Comparison of ENCODE assay signal across 10 mouse cellular contexts in the genomic region with DNA sequence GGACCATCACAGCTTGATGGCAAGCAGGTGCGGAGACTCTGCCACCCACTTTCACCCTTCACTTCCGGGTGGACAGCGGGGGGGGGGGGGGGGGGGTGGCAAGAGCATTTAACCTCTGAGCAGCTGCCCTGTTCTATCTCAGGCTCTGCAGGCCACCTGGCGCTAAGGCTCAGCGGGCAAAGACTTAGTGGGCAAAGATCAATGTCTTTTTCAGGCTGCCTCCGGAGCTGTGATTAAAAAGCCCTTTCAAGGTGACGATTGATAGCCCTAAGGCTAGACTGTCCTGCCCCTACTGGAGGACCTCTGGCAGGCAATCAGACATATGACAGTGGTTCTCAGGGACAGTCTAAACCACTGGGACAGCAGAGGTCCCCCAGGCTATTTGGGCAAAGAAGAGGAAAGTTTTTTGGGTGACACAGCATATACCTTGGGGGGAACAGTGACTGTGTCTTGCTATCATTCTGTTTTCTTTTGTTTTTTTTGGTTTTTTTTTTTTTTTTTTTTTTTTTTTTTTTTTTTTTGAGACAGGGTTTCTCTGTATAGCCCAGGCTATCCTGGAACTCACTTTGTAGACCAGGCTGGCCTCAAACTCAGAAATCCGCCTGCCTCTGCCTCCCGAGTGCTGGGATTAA. TPM values are rescaled to one million over a fixed set of nuclear protein-coding genes. Genes with fewer than 3 reads are reported as not detected.
A peak's percentile ranks its signal among the peaks of the same experiment; 100 is the strongest.
DNase-seq lines count a peak whose midpoint lies in the region; ATAC-seq and TF ChIP-seq lines count a peak whose summit lies in the region.
"Had no signal": no experiment of that assay in that cellular context is flagged by ENCODE, and none has a peak within 500 bp of the region (broad histone marks: within the 10 kb centered on the region; RNA-seq: fewer than 3 reads in every experiment).

No protein-coding gene starts in this region.

- TF ChIP-seq RAD21 in MEL (IDR thresholded peaks at IDR 0.05; ENCODE audit: low read depth, low read length), result no peak

- peak; percentile 51 for ATAC-seq in megakaryocyte progenitor cell, adult 5-6 weeks (replicated peaks; ENCODE audit: poor library complexity)

- no peaks in the 10 kb centered on the region for H3K9me3 ChIP-seq in MEL (replicated peaks; ENCODE audit: insufficient read depth, low read length)
- H3K9me3 ChIP-seq in hindbrain, embryonic 10.5 days, result no peaks in the 10 kb centered on the region

- TF ChIP-seq CTCF in MEL (IDR thresholded peaks at IDR 0.05 in 2 of 3, conservative IDR thresholded peaks at IDR 0.05 in 1 of 3; ENCODE audit: control insufficient read depth in 1 of 3, insufficient read depth in 1 of 3, low read depth in 2 of 3, low read length in 3 of 3, poor library complexity in 1 of 3, severe bottlenecking in 1 of 3), result 0 out of 6 replicates have a peak, but pooled peaks of 1 of the 3 experiments have one; percentile 10

- no peaks in the 10 kb centered on the region; the same call in 1 of the 2 replicates for H3K79me2 ChIP-seq in MEL (ENCODE audit: control insufficient read depth, insufficient read depth, low read length, poor library complexity)

- no peak for TF ChIP-seq POLR2A in MEL (IDR thresholded peaks at IDR 0.05; ENCODE audit: control insufficient read depth in 1 of 2, insufficient read depth in 1 of 2, low read depth in 1 of 2, low read length in 2 of 2, poor library complexity in 1 of 2)

- peak overlapping the region; percentile 41 for H3K9ac ChIP-seq in MEL (ENCODE audit: control insufficient read depth, low read depth, low read length, poor library complexity, severe bottlenecking)

- DNase-seq in A20 (ENCODE audit: low read depth, low spot score) (peak; percentile 80), MEL (ENCODE audit: low read depth, low spot score) (peak; percentile 70)
- DNase-seq in hindbrain, embryonic 10.5 days (ENCODE audit: low spot score), result peak; percentile 41
- DNase-seq in frontal cortex, postnatal 36 days (ENCODE audit: low spot score in 2 of 2), result no peak
- no peak for DNase-seq in lung, postnatal 14 days
- no peak for DNase-seq in kidney, postnatal 14 days
- DNase-seq in adrenal gland, postnatal 14 days, result no peak
- DNase-seq: right cerebral cortex, postnatal 25 days; thymus, postnatal 14 days had no signal

- peaks cover 0 to 10% of the 10 kb centered on the region in 2 experiments; a peak in 2 of 4 replicates for H3K36me3 ChIP-seq in MEL (ENCODE audit: control insufficient read depth in 1 of 2, insufficient read depth in 2 of 2, low read length in 2 of 2)
- H3K36me3 ChIP-seq in hindbrain, embryonic 10.5 days, result no peaks in the 10 kb centered on the region

- no peak for TF ChIP-seq EP300 in MEL (IDR thresholded peaks at IDR 0.05; ENCODE audit: low read depth in 1 of 2, low read length in 2 of 2)

- H3K27ac ChIP-seq in MEL (ENCODE audit: control insufficient read depth, low read depth, low read length), result peak overlapping the region; percentile 97
- H3K27ac ChIP-seq in hindbrain, embryonic 10.5 days, result peak overlapping the region; percentile 82

- H3K4me3 ChIP-seq in MEL (ENCODE audit: control insufficient read depth in 1 of 2, insufficient read depth in 1 of 2, low read depth in 2 of 2, low read length in 2 of 2), result peak overlapping the region; percentile 23 to 38
- H3K4me3 ChIP-seq in hindbrain, embryonic 10.5 days, result peak overlapping the region; percentile 38

- H3K27me3 ChIP-seq in MEL (ENCODE audit: control insufficient read depth in 1 of 2, insufficient read depth in 2 of 2, low read length in 2 of 2), result no peaks in the 10 kb centered on the region
- H3K27me3 ChIP-seq in hindbrain, embryonic 10.5 days (ENCODE audit: insufficient read depth, poor library complexity, severe bottlenecking), result peaks cover 18% of the 10 kb centered on the region

- peaks cover 2 to 18% of the 10 kb centered on the region in 2 experiments; a peak in 3 of 4 replicates for H3K4me1 ChIP-seq in MEL (ENCODE audit: control insufficient read depth in 1 of 2, insufficient read depth in 2 of 2, low read length in 2 of 2)
- peaks cover 41% of the 10 kb centered on the region for H3K4me1 ChIP-seq in hindbrain, embryonic 10.5 days (replicated peaks)

- 31% methylated on average over 8 of the region's 9 CpGs for WGBS in hindbrain, embryonic 10.5 days

TF ChIP-seq in MEL, 35 proteins besides CTCF, POLR2A, EP300 and RAD21:
- TF ChIP-seq SIN3A (IDR thresholded peaks at IDR 0.05; ENCODE audit: low read length) (no peak), MXI1 (IDR thresholded peaks at IDR 0.05; ENCODE audit: low read depth, low read length) (no peak), MYC (IDR thresholded peaks at IDR 0.05; ENCODE audit: low read depth, low read length) (no peak), ZKSCAN1 (IDR thresholded peaks at IDR 0.05; ENCODE audit: low read depth, low read length) (no peak), ZNF384 (IDR thresholded peaks at IDR 0.05; ENCODE audit: low read depth, low read length) (peak; percentile 93), MAFK (IDR thresholded peaks at IDR 0.05; ENCODE audit: borderline replicate concordance, low read depth, low read length) (no peak), E2F4 (IDR thresholded peaks at IDR 0.05; ENCODE audit: borderline replicate concordance, low read depth, low read length) (no peak), MYB (IDR thresholded peaks at IDR 0.05; ENCODE audit: low read depth, low read length) (no peak), UBTF (IDR thresholded peaks at IDR 0.05; ENCODE audit: borderline replicate concordance, insufficient read depth, low read depth, low read length) (no peak), SMC3 (IDR thresholded peaks at IDR 0.05; ENCODE audit: low read depth, low read length) (no peak), ETS1 (IDR thresholded peaks at IDR 0.05; ENCODE audit: low read depth, low read length) (no peak), TAL1 (IDR thresholded peaks at IDR 0.05; ENCODE audit: low read length) (peak; percentile 34; the same call in 1 of the 2 replicates), POLR2AphosphoS5 (IDR thresholded peaks at IDR 0.05; ENCODE audit: borderline replicate concordance, low read depth, low read length) (no peak), TBP (IDR thresholded peaks at IDR 0.05; ENCODE audit: low read depth, low read length) (no peak)

RNA-seq across cellular contexts. Expression of gene Sec14l1, which starts 54.1 kb away (rescaled TPM):
- 42.0 and 44.6 TPM in 2 replicates for total RNA-seq in MEL (2012; rRNA removed)
- 10 to 100 TPM in 1 of 2 experiments, not detected in 1; 55.9 TPM for polyA plus RNA-seq in MEL (2012; ENCODE audit: insufficient read depth in 1 of 2, insufficient read length in 2 of 2, low read depth in 1 of 2, low replicate concordance in 2 of 2, missing spikeins in 1 of 2)
- 57.0 and 58.2 TPM in 2 replicates for polyA plus RNA-seq in hindbrain, embryonic 10.5 days (2016; fragmentation: Nextera tagmentation; extraction: Ambion mirVana)
- 9.8 and 11.7 TPM in 2 replicates for total RNA-seq in megakaryocyte progenitor cell, adult 5-6 weeks (2015)
- 11.4 and 12.9 TPM in 2 replicates for total RNA-seq in megakaryocyte progenitor cell, adult 5-6 weeks (2017)
- 119 TPM in 2 replicates for total RNA-seq in adrenal gland, postnatal 14 days (2021)

Comparison
In these comparisons a context has a peak if more than half of its experiments do, and no peak if none do; other contexts are left out.
1. DNase-seq: peak in A20 (single experiment), MEL (single experiment) and hindbrain, embryonic 10.5 days (single experiment); none in frontal cortex, postnatal 36 days (0 of 2), lung, postnatal 14 days (single experiment), kidney, postnatal 14 days (single experiment) and adrenal gland, postnatal 14 days (single experiment).